Mouse (Mus musculus): ENCODE data around the gene Rbp2. TPM values are rescaled to one million over a fixed set of nuclear protein-coding genes. Genes with fewer than 3 reads are reported as not detected.

The Rbp2 gene
- 1.9 and 2.9 TPM in 2 replicates for polyA plus RNA-seq (2014; fragmentation: Nextera tagmentation; extraction: Ambion mirVana)

- H3K9ac ChIP-seq (ENCODE audit: low read depth, low read length): no peak within 1 kb of the TSS
- H3K4me1 ChIP-seq (replicated peaks; ENCODE audit: control insufficient read depth, insufficient read depth, low read length): peaks cover 22% of the 10 kb centered on the region
- WGBS: 80% methylated on average over 3 of the region's 3 CpGs
- H3K4me2 ChIP-seq: no peak within 1 kb of the TSS
- ATAC-seq (replicated peaks; ENCODE audit: low FRiP score) (no peak), DNase-seq (ENCODE audit: low spot score) (no peak)
- no peaks in the 10 kb centered on the region for H3K9me3 ChIP-seq (ENCODE audit: control insufficient read depth, low read length)
- H3K27me3 ChIP-seq (replicated peaks; ENCODE audit: control insufficient read depth, insufficient read depth, low read length): no peaks in the 10 kb centered on the region
- H3K27ac ChIP-seq (ENCODE audit: low read depth, low read length): no peak within 1 kb of the TSS
- H3K36me3 ChIP-seq (ENCODE audit: control insufficient read depth, insufficient read depth, low read length): no peaks in the 10 kb centered on the region
- no peak within 1 kb of the TSS for H3K4me3 ChIP-seq (ENCODE audit: low read depth, low read length)
Observed at GRCm38 (mm10) chr9:98485815-98486214, at the start of gene Rbp2. Rbp2 (plus strand) TSS chr9:98486115.

GRCm38 (mm10) chr9:98437819-98438218, 48.1 kb upstream of the Rbp2 start:
- Histone ChIP-seq H3K4me2 (no peak overlapping the region), H3K27me3 (replicated peaks; ENCODE audit: control insufficient read depth, insufficient read depth, low read length) (no peaks in the 10 kb centered on the region; the same call in 1 of the 2 replicates), H3K9ac (ENCODE audit: low read depth, low read length) (no peak overlapping the region), H3K36me3 (ENCODE audit: control insufficient read depth, insufficient read depth, low read length) (no peaks in the 10 kb centered on the region), H3K9me3 (ENCODE audit: control insufficient read depth, low read length) (no peaks in the 10 kb centered on the region), H3K4me3 (ENCODE audit: low read depth, low read length) (no peak overlapping the region), H3K4me1 (replicated peaks; ENCODE audit: control insufficient read depth, insufficient read depth, low read length) (no peaks in the 10 kb centered on the region; the same call in 1 of the 2 replicates), H3K27ac (ENCODE audit: low read depth, low read length) (no peak overlapping the region)
- 81% methylated on average over 4 of the region's 4 CpGs for WGBS
- ATAC-seq (replicated peaks; ENCODE audit: low FRiP score) (no peak), DNase-seq (ENCODE audit: low spot score) (no peak)

- ATAC-seq (replicated peaks; ENCODE audit: low FRiP score): no peak
- no peak overlapping the region for H3K4me3 ChIP-seq (ENCODE audit: low read depth, low read length)
- no peaks in the 10 kb centered on the region for H3K36me3 ChIP-seq (ENCODE audit: control insufficient read depth, insufficient read depth, low read length)
- 68% methylated on average over 3 of the region's 3 CpGs for WGBS
- H3K4me2 ChIP-seq: no peak overlapping the region
- no peak for DNase-seq (ENCODE audit: low spot score)
- no peaks in the 10 kb centered on the region for H3K9me3 ChIP-seq (ENCODE audit: control insufficient read depth, low read length)
- no peaks in the 10 kb centered on the region; the same call in 1 of the 2 replicates for H3K27me3 ChIP-seq (replicated peaks; ENCODE audit: control insufficient read depth, insufficient read depth, low read length)
- H3K4me1 ChIP-seq (replicated peaks; ENCODE audit: control insufficient read depth, insufficient read depth, low read length): no peaks in the 10 kb centered on the region; the same call in 1 of the 2 replicates
- no peak overlapping the region for H3K9ac ChIP-seq (ENCODE audit: low read depth, low read length)
- H3K27ac ChIP-seq (ENCODE audit: low read depth, low read length): no peak overlapping the region
Observed at GRCm38 (mm10) chr9:98439091-98439490, 46.8 kb upstream of the Rbp2 start.

GRCm38 (mm10) chr9:98442638-98443037, 43.3 kb upstream of the Rbp2 start:
- H3K4me1 ChIP-seq (replicated peaks; ENCODE audit: control insufficient read depth, insufficient read depth, low read length): no peaks in the 10 kb centered on the region
- ATAC-seq (replicated peaks; ENCODE audit: low FRiP score): no peak
- WGBS: 43% methylated on average over 5 of the region's 5 CpGs
- H3K9ac ChIP-seq (ENCODE audit: low read depth, low read length): no peak overlapping the region
- no peaks in the 10 kb centered on the region for H3K9me3 ChIP-seq (ENCODE audit: control insufficient read depth, low read length)
- H3K27me3 ChIP-seq (replicated peaks; ENCODE audit: control insufficient read depth, insufficient read depth, low read length): no peaks in the 10 kb centered on the region
- no peak overlapping the region for H3K27ac ChIP-seq (ENCODE audit: low read depth, low read length)
- H3K36me3 ChIP-seq (ENCODE audit: control insufficient read depth, insufficient read depth, low read length): peaks cover 6% of the 10 kb centered on the region; the same call in 1 of the 2 replicates
- no peak for DNase-seq (ENCODE audit: low spot score)
- no peak overlapping the region for H3K4me3 ChIP-seq (ENCODE audit: low read depth, low read length)
- H3K4me2 ChIP-seq: no peak overlapping the region

- ATAC-seq (replicated peaks; ENCODE audit: low FRiP score) (no peak), DNase-seq (ENCODE audit: low spot score) (no peak)
- H3K27ac ChIP-seq (ENCODE audit: low read depth, low read length): no peak overlapping the region
- H3K27me3 ChIP-seq (replicated peaks; ENCODE audit: control insufficient read depth, insufficient read depth, low read length): no peaks in the 10 kb centered on the region
- no peak overlapping the region for H3K4me3 ChIP-seq (ENCODE audit: low read depth, low read length)
- peaks cover 6% of the 10 kb centered on the region; the same call in 1 of the 2 replicates for H3K36me3 ChIP-seq (ENCODE audit: control insufficient read depth, insufficient read depth, low read length)
- H3K4me1 ChIP-seq (replicated peaks; ENCODE audit: control insufficient read depth, insufficient read depth, low read length): no peaks in the 10 kb centered on the region
- 75% methylated on average over 9 of the region's 9 CpGs for WGBS
- H3K9ac ChIP-seq (ENCODE audit: low read depth, low read length): no peak overlapping the region
- no peak overlapping the region for H3K4me2 ChIP-seq
- no peaks in the 10 kb centered on the region for H3K9me3 ChIP-seq (ENCODE audit: control insufficient read depth, low read length)
Observed at GRCm38 (mm10) chr9:98445359-98446149, 40.4 kb upstream of the Rbp2 start.

- Histone ChIP-seq H3K36me3 (ENCODE audit: control insufficient read depth, insufficient read depth, low read length) (no peaks in the 10 kb centered on the region), H3K4me3 (ENCODE audit: low read depth, low read length) (no peak overlapping the region), H3K4me1 (replicated peaks; ENCODE audit: control insufficient read depth, insufficient read depth, low read length) (no peaks in the 10 kb centered on the region), H3K27ac (ENCODE audit: low read depth, low read length) (no peak overlapping the region), H3K4me2 (no peak overlapping the region), H3K27me3 (replicated peaks; ENCODE audit: control insufficient read depth, insufficient read depth, low read length) (no peaks in the 10 kb centered on the region), H3K9me3 (ENCODE audit: control insufficient read depth, low read length) (no peaks in the 10 kb centered on the region), H3K9ac (ENCODE audit: low read depth, low read length) (no peak overlapping the region)
- no peak for ATAC-seq (replicated peaks; ENCODE audit: low FRiP score)
- WGBS: 67% methylated on average over 1 of the region's 1 CpGs
- no peak for DNase-seq (ENCODE audit: low spot score)
Observed at GRCm38 (mm10) chr9:98450976-98451375, 34.9 kb upstream of the Rbp2 start.

- 51% methylated on average over 2 of the region's 2 CpGs for WGBS
- H3K36me3 ChIP-seq (ENCODE audit: control insufficient read depth, insufficient read depth, low read length): no peaks in the 10 kb centered on the region
- no peak overlapping the region for H3K9ac ChIP-seq (ENCODE audit: low read depth, low read length)
- H3K27ac ChIP-seq (ENCODE audit: low read depth, low read length): no peak overlapping the region
- H3K4me3 ChIP-seq (ENCODE audit: low read depth, low read length): no peak overlapping the region
- H3K9me3 ChIP-seq (ENCODE audit: control insufficient read depth, low read length): no peaks in the 10 kb centered on the region
- H3K27me3 ChIP-seq (replicated peaks; ENCODE audit: control insufficient read depth, insufficient read depth, low read length): no peaks in the 10 kb centered on the region
- ATAC-seq (replicated peaks; ENCODE audit: low FRiP score): 0 out of 2 replicates have a peak, but pooled peaks have one; percentile 18
- no peak overlapping the region for H3K4me2 ChIP-seq
- no peak for DNase-seq (ENCODE audit: low spot score)
- H3K4me1 ChIP-seq (replicated peaks; ENCODE audit: control insufficient read depth, insufficient read depth, low read length): no peaks in the 10 kb centered on the region
Observed at GRCm38 (mm10) chr9:98466709-98467108, 19.2 kb upstream of the Rbp2 start.

- no peak overlapping the region for H3K9ac ChIP-seq (ENCODE audit: low read depth, low read length)
- no peak for ATAC-seq (replicated peaks; ENCODE audit: low FRiP score)
- WGBS: 80% methylated on average over 2 of the region's 2 CpGs
Observed at GRCm38 (mm10) chr9:98480172-98480749, 5.7 kb upstream of the Rbp2 start.

More at GRCm38 (mm10) chr9:98480172-98480749, 5.7 kb upstream of the Rbp2 start:
- H3K4me3 ChIP-seq (ENCODE audit: low read depth, low read length): no peak overlapping the region
- H3K27me3 ChIP-seq (replicated peaks; ENCODE audit: control insufficient read depth, insufficient read depth, low read length): no peaks in the 10 kb centered on the region
- DNase-seq (ENCODE audit: low spot score): no peak
- no peak overlapping the region for H3K4me2 ChIP-seq
- H3K27ac ChIP-seq (ENCODE audit: low read depth, low read length): no peak overlapping the region
- no peaks in the 10 kb centered on the region for H3K36me3 ChIP-seq (ENCODE audit: control insufficient read depth, insufficient read depth, low read length)
- H3K4me1 ChIP-seq (replicated peaks; ENCODE audit: control insufficient read depth, insufficient read depth, low read length): no peaks in the 10 kb centered on the region
- no peaks in the 10 kb centered on the region for H3K9me3 ChIP-seq (ENCODE audit: control insufficient read depth, low read length)
